Mouse (Mus musculus) intestine, embryonic 15.5 days (tissue): ENCODE results near the gene Sars. TPM values are rescaled to one million over a fixed set of nuclear protein-coding genes. Genes with fewer than 3 reads are reported as not detected.
A peak's percentile ranks its signal among the peaks of the same experiment; 100 is the strongest.

Source experiments
- ATAC-seq: fragments of 200-750 bp; cut with Nextera tagmentation; 2 replicates; pipeline ENCODE4 v1.8.0; 2017; ENCODE audit warnings: moderate TSS enrichment, moderate library complexity
- H3K27ac ChIP-seq: fragments of 300-500 bp; sonication (generic); 2 replicates; pipeline ENCODE4 v1.5.1; 2015; ENCODE audit warnings: mild to moderate bottlenecking, inconsistent platforms
- H3K27me3 ChIP-seq: fragments of 300-500 bp; sonication (generic); replicated peaks from 2 replicates; pipeline ENCODE4 v1.6.1; 2015; ENCODE audit warnings: inconsistent platforms
- H3K36me3 ChIP-seq: fragments of 300-500 bp; sonication (generic); 2 replicates; pipeline ENCODE4 v1.6.1; 2015; ENCODE audit warnings: inconsistent platforms
- H3K4me1 ChIP-seq: fragments of 300-500 bp; sonication (generic); replicated peaks from 2 replicates; pipeline ENCODE4 v1.6.1; 2015; ENCODE audit warnings: inconsistent platforms
- H3K4me2 ChIP-seq: fragments of 300-500 bp; sonication (generic); replicated peaks from 2 replicates; pipeline ENCODE4 v1.6.1; 2015; ENCODE audit warnings: mild to moderate bottlenecking, inconsistent platforms
- H3K4me3 ChIP-seq: fragments of 300-500 bp; sonication (generic); replicated peaks from 2 replicates; pipeline ENCODE4 v1.5.1; 2015; ENCODE audit warnings: inconsistent platforms
- H3K9ac ChIP-seq: fragments of 300-500 bp; sonication (generic); 2 replicates; pipeline ENCODE4 v1.6.1; 2015; ENCODE audit warnings: inconsistent platforms
- H3K9me3 ChIP-seq: fragments of 300-500 bp; sonication (generic); 2 replicates; pipeline ENCODE4 v1.6.1; 2016; ENCODE audit warnings: inconsistent platforms
- WGBS: fragments of 180-500 bp; shearing (Covaris S2); methylation state at CpG from one replicate; pipeline ENCODE4 v1.1.7; 2015; 5-methylcytosine and 5-hydroxymethylcytosine counted together
- polyA plus RNA-seq: library from polyadenylated mRNA; unstranded; fragments of >200 nt; fragmentation: Nextera tagmentation; extraction: Ambion mirVana; gene quantifications from 2 replicates; pipeline ENCODE4 v1.2.1, GENCODE M21; 2015

The Sars gene
- polyA plus RNA-seq: 145 and 150 TPM in 2 replicates

GRCm38 (mm10) chr3:108444698-108445365, at the start of gene Sars:
Gene Sars, minus strand, starts transcription at chr3:108445209.
- Histone ChIP-seq H3K9ac (peak within 1 kb of the TSS; percentile 77), H3K36me3 (peaks cover 3% of the 10 kb centered on the region; the same call in 1 of the 2 replicates), H3K27ac (peak within 1 kb of the TSS; percentile 77), H3K9me3 (no peaks in the 10 kb centered on the region), H3K27me3 (no peaks in the 10 kb centered on the region), H3K4me3 (peak within 1 kb of the TSS; percentile 75), H3K4me2 (peak within 1 kb of the TSS; percentile 68), H3K4me1 (peaks cover 6% of the 10 kb centered on the region)
- under 1% methylated on average over 41 of the region's 41 CpGs for WGBS
- peak; percentile 99 for ATAC-seq

GRCm38 (mm10) chr3:108489968-108490367, 45.0 kb upstream of the Sars start:
- Histone ChIP-seq H3K27me3 (no peaks in the 10 kb centered on the region), H3K9ac (no peak overlapping the region), H3K4me3 (no peak overlapping the region), H3K4me2 (no peak overlapping the region), H3K36me3 (no peaks in the 10 kb centered on the region), H3K27ac (no peak overlapping the region), H3K4me1 (no peaks in the 10 kb centered on the region), H3K9me3 (no peaks in the 10 kb centered on the region)
- no peak for ATAC-seq
- 42% methylated on average over 3 of the region's 3 CpGs for WGBS

GRCm38 (mm10) chr3:108484749-108485148, 39.7 kb upstream of the Sars start:
- Histone ChIP-seq H3K4me3 (no peak overlapping the region), H3K27ac (no peak overlapping the region), H3K9ac (no peak overlapping the region), H3K4me2 (no peak overlapping the region), H3K27me3 (no peaks in the 10 kb centered on the region), H3K36me3 (no peaks in the 10 kb centered on the region), H3K9me3 (no peaks in the 10 kb centered on the region), H3K4me1 (no peaks in the 10 kb centered on the region)
- 72% methylated on average over 4 of the region's 4 CpGs for WGBS
- peak; percentile 63; the same call in 1 of the 2 replicates for ATAC-seq

- Histone ChIP-seq H3K4me1 (0 out of 2 replicates have a peak, but pooled peaks cover 3% of the 10 kb centered on the region), H3K4me2 (no peak overlapping the region), H3K9ac (no peak overlapping the region), H3K36me3 (no peaks in the 10 kb centered on the region), H3K27ac (no peak overlapping the region), H3K4me3 (no peak overlapping the region), H3K27me3 (no peaks in the 10 kb centered on the region), H3K9me3 (no peaks in the 10 kb centered on the region)
- 74% methylated on average over 4 of the region's 4 CpGs for WGBS
- ATAC-seq: no peak
These were observed 33.8 kb upstream of the Sars start for GRCm38 (mm10) chr3:108478800-108479199.

- H3K4me3 ChIP-seq: no peak overlapping the region
- 40% methylated on average over 14 of the region's 14 CpGs for WGBS
- no peaks in the 10 kb centered on the region for H3K27me3 ChIP-seq
- H3K36me3 ChIP-seq: no peaks in the 10 kb centered on the region
- no peaks in the 10 kb centered on the region for H3K9me3 ChIP-seq
- H3K27ac ChIP-seq: peak overlapping the region; percentile 48
- H3K9ac ChIP-seq: no peak overlapping the region
- 0 out of 2 replicates have a peak, but pooled peaks cover 3% of the 10 kb centered on the region for H3K4me1 ChIP-seq
- peak overlapping the region; percentile 20 for H3K4me2 ChIP-seq
- ATAC-seq: peak; percentile 93
These were observed 32.0 kb upstream of the Sars start for GRCm38 (mm10) chr3:108476761-108477619.

- no peak overlapping the region for H3K27ac ChIP-seq
These were observed 30.5 kb upstream of the Sars start for GRCm38 (mm10) chr3:108475496-108475895.

GRCm38 (mm10) chr3:108474969-108475368, 30.0 kb upstream of the Sars start:
- no peak for ATAC-seq
- H3K9ac ChIP-seq: no peak overlapping the region
- H3K36me3 ChIP-seq: no peaks in the 10 kb centered on the region
- no peaks in the 10 kb centered on the region for H3K27me3 ChIP-seq
- H3K4me2 ChIP-seq: no peak overlapping the region
- H3K4me1 ChIP-seq: 0 out of 2 replicates have a peak, but pooled peaks cover 3% of the 10 kb centered on the region
- no peak overlapping the region for H3K4me3 ChIP-seq
- no peak overlapping the region for H3K27ac ChIP-seq
- no peaks in the 10 kb centered on the region for H3K9me3 ChIP-seq
- WGBS: 81% methylated on average over 7 of the region's 7 CpGs

More at GRCm38 (mm10) chr3:108475496-108475895, 30.5 kb upstream of the Sars start:
- Histone ChIP-seq H3K9me3 (no peaks in the 10 kb centered on the region), H3K4me3 (no peak overlapping the region), H3K4me1 (0 out of 2 replicates have a peak, but pooled peaks cover 3% of the 10 kb centered on the region), H3K4me2 (no peak overlapping the region), H3K27me3 (no peaks in the 10 kb centered on the region), H3K36me3 (no peaks in the 10 kb centered on the region), H3K9ac (no peak overlapping the region)
- no peak for ATAC-seq
- 72% methylated on average over 5 of the region's 5 CpGs for WGBS

GRCm38 (mm10) chr3:108467760-108468159, 22.8 kb upstream of the Sars start:
- Histone ChIP-seq H3K27ac (no peak overlapping the region), H3K4me1 (no peaks in the 10 kb centered on the region), H3K36me3 (no peaks in the 10 kb centered on the region), H3K27me3 (no peaks in the 10 kb centered on the region), H3K9me3 (no peaks in the 10 kb centered on the region), H3K4me2 (no peak overlapping the region), H3K9ac (no peak overlapping the region), H3K4me3 (no peak overlapping the region)
- ATAC-seq: no peak
- 49% methylated on average over 8 of the region's 8 CpGs for WGBS

- 81% methylated on average over 6 of the region's 6 CpGs for WGBS
- no peak; the same call in 1 of the 2 replicates for ATAC-seq
These were observed 21.4 kb upstream of the Sars start for GRCm38 (mm10) chr3:108466425-108466824.

GRCm38 (mm10) chr3:108458866-108459265, 13.9 kb upstream of the Sars start:
- Histone ChIP-seq H3K4me1 (0 out of 2 replicates have a peak, but pooled peaks cover 4% of the 10 kb centered on the region), H3K27me3 (no peaks in the 10 kb centered on the region), H3K36me3 (no peaks in the 10 kb centered on the region), H3K9me3 (no peaks in the 10 kb centered on the region), H3K4me3 (no peak overlapping the region), H3K9ac (no peak overlapping the region), H3K27ac (no peak overlapping the region), H3K4me2 (peak overlapping the region; percentile 40)
- peak; percentile 95 for ATAC-seq
- 28% methylated on average over 10 of the region's 10 CpGs for WGBS

More at GRCm38 (mm10) chr3:108466425-108466824, 21.4 kb upstream of the Sars start:
- H3K9ac ChIP-seq: no peak overlapping the region
- H3K27me3 ChIP-seq: no peaks in the 10 kb centered on the region
- no peaks in the 10 kb centered on the region for H3K4me1 ChIP-seq
- no peak overlapping the region for H3K4me2 ChIP-seq
- H3K9me3 ChIP-seq: no peaks in the 10 kb centered on the region
- H3K36me3 ChIP-seq: no peaks in the 10 kb centered on the region
- no peak overlapping the region for H3K4me3 ChIP-seq
- no peak overlapping the region for H3K27ac ChIP-seq

- Histone ChIP-seq H3K9me3 (no peaks in the 10 kb centered on the region), H3K27ac (no peak overlapping the region), H3K4me2 (peak overlapping the region; percentile 40), H3K36me3 (no peaks in the 10 kb centered on the region), H3K4me1 (0 out of 2 replicates have a peak, but pooled peaks cover 4% of the 10 kb centered on the region), H3K4me3 (no peak overlapping the region), H3K27me3 (no peaks in the 10 kb centered on the region), H3K9ac (no peak overlapping the region)
- peak; percentile 52 for ATAC-seq
- 50% methylated on average over 14 of the region's 14 CpGs for WGBS
These were observed 13.4 kb upstream of the Sars start for GRCm38 (mm10) chr3:108458380-108458779.

GRCm38 (mm10) chr3:108454172-108454571, 9.2 kb upstream of the Sars start:
- H3K9me3 ChIP-seq: no peaks in the 10 kb centered on the region
- no peak overlapping the region for H3K4me3 ChIP-seq
- H3K27ac ChIP-seq: no peak overlapping the region
- H3K36me3 ChIP-seq: no peaks in the 10 kb centered on the region
- H3K4me1 ChIP-seq: 0 out of 2 replicates have a peak, but pooled peaks cover 4% of the 10 kb centered on the region
- no peak overlapping the region for H3K9ac ChIP-seq
- no peak overlapping the region for H3K4me2 ChIP-seq
- ATAC-seq: no peak
- 76% methylated on average over 1 of the region's 1 CpGs for WGBS
- H3K27me3 ChIP-seq: no peaks in the 10 kb centered on the region
